In genomic region chrX:159696545-159696944, GRCm38 (mm10) we compare ENCODE assay signal across 14 mouse cellular contexts.
A peak's percentile ranks its signal among the peaks of the same experiment; 100 is the strongest.
DNase-seq lines count a peak whose midpoint lies in the region; ATAC-seq and TF ChIP-seq lines count a peak whose summit lies in the region.
"Had no signal": no experiment of that assay in that cellular context is flagged by ENCODE, and none has a peak within 500 bp of the region (broad histone marks: within the 10 kb centered on the region; RNA-seq: fewer than 3 reads in every experiment).

No protein-coding gene starts in this region.

- H3K9ac ChIP-seq in liver, embryonic 12.5 days: no peak overlapping the region
- peak overlapping the region; percentile 23; the same call in 1 of the 2 replicates for H3K9ac ChIP-seq in MEL (ENCODE audit: control insufficient read depth, low read depth, low read length, poor library complexity, severe bottlenecking)
- H3K9ac ChIP-seq: embryonic facial prominence, embryonic 15.5 days; forebrain, postnatal 0 days; midbrain, embryonic 15.5 days; neural tube, embryonic 15.5 days had no signal

- no peak overlapping the region for H3K4me3 ChIP-seq in liver, embryonic 12.5 days
- H3K4me3 ChIP-seq in MEL (ENCODE audit: control insufficient read depth in 1 of 2, insufficient read depth in 1 of 2, low read depth in 2 of 2, low read length in 2 of 2): peak overlapping the region; percentile 32 to 42; a peak in 3 of 4 replicates
- H3K4me3 ChIP-seq: embryonic facial prominence, embryonic 15.5 days; midbrain, embryonic 15.5 days; neural tube, embryonic 15.5 days had no signal

- WGBS in liver, embryonic 12.5 days (ENCODE audit: insufficient replicate concordance): 13% methylated on average over 2 of the region's 2 CpGs

- TF ChIP-seq EP300 in MEL (IDR thresholded peaks at IDR 0.05; ENCODE audit: low read depth in 1 of 2, low read length in 2 of 2): peak; percentile 22 to 59; a peak in 3 of 4 replicates

- TF ChIP-seq RAD21 in MEL (IDR thresholded peaks at IDR 0.05; ENCODE audit: low read depth, low read length): no peak

- ATAC-seq in liver, embryonic 12.5 days: no peak
- ATAC-seq in inflammation-experienced regulatory T-cells, adult 6 months: peak; percentile 57
- ATAC-seq: forebrain, postnatal 0 days; midbrain, embryonic 15.5 days had no signal

- H3K27me3 ChIP-seq in liver, embryonic 12.5 days (replicated peaks): 0 out of 2 replicates have a peak, but pooled peaks cover 3% of the 10 kb centered on the region
- H3K27me3 ChIP-seq in MEL (ENCODE audit: control insufficient read depth in 1 of 2, insufficient read depth in 2 of 2, low read length in 2 of 2): no peaks in the 10 kb centered on the region
- H3K27me3 ChIP-seq: embryonic facial prominence, embryonic 15.5 days had no signal

- 0 out of 2 replicates have a peak overlapping the region, but pooled peaks have one; percentile 12 for H3K4me2 ChIP-seq in liver, embryonic 12.5 days
- H3K4me2 ChIP-seq: embryonic facial prominence, embryonic 15.5 days; midbrain, embryonic 15.5 days; neural tube, embryonic 15.5 days had no signal

- no peak for TF ChIP-seq POLR2A in MEL (IDR thresholded peaks at IDR 0.05; ENCODE audit: control insufficient read depth in 1 of 2, insufficient read depth in 1 of 2, low read depth in 1 of 2, low read length in 2 of 2, poor library complexity in 1 of 2)

- no peaks in the 10 kb centered on the region for H3K36me3 ChIP-seq in liver, embryonic 12.5 days
- H3K36me3 ChIP-seq in MEL (ENCODE audit: control insufficient read depth in 1 of 2, insufficient read depth in 2 of 2, low read length in 2 of 2): peaks cover 0 to 22% of the 10 kb centered on the region in 2 experiments; a peak in 2 of 4 replicates
- H3K36me3 ChIP-seq: embryonic facial prominence, embryonic 15.5 days; midbrain, embryonic 15.5 days; neural tube, embryonic 15.5 days had no signal

- no peak overlapping the region for H3K27ac ChIP-seq in liver, embryonic 12.5 days
- peak overlapping the region; percentile 46 for H3K27ac ChIP-seq in MEL (ENCODE audit: control insufficient read depth, low read depth, low read length)
- H3K27ac ChIP-seq: embryonic facial prominence, embryonic 15.5 days; midbrain, embryonic 15.5 days; neural tube, embryonic 15.5 days had no signal

- no peaks in the 10 kb centered on the region for H3K79me2 ChIP-seq in MEL (ENCODE audit: control insufficient read depth, insufficient read depth, low read length, poor library complexity)

- TF ChIP-seq CTCF in MEL (IDR thresholded peaks at IDR 0.05 in 2 of 3, conservative IDR thresholded peaks at IDR 0.05 in 1 of 3; ENCODE audit: control insufficient read depth in 1 of 3, insufficient read depth in 1 of 3, low read depth in 2 of 3, low read length in 3 of 3, poor library complexity in 1 of 3, severe bottlenecking in 1 of 3): no peak

- H3K9me3 ChIP-seq in liver, embryonic 12.5 days (replicated peaks): no peaks in the 10 kb centered on the region
- no peaks in the 10 kb centered on the region for H3K9me3 ChIP-seq in MEL (replicated peaks; ENCODE audit: insufficient read depth, low read length)
- H3K9me3 ChIP-seq: embryonic facial prominence, embryonic 15.5 days; midbrain, embryonic 15.5 days; neural tube, embryonic 15.5 days had no signal

- no peak for DNase-seq in liver
- DNase-seq in MEL (ENCODE audit: low read depth, low spot score): peak; percentile 82
- DNase-seq in thymus, postnatal 14 days: peak; percentile 41
- DNase-seq in ovary, postnatal 36 days (ENCODE audit: low spot score): no peak
- DNase-seq in c-Kit-positive CD71-positive TER-119-positive erythroid progenitor cells, embryonic 14.5 days (ENCODE audit: low spot score): no peak
- DNase-seq: cerebellum, adult 9-10 months; forebrain, postnatal 0 days; gastrocnemius, postnatal 36 days; layer of hippocampus, postnatal 36 days had no signal

- peaks cover 10% of the 10 kb centered on the region for H3K4me1 ChIP-seq in liver, embryonic 12.5 days
- H3K4me1 ChIP-seq in MEL (ENCODE audit: control insufficient read depth in 1 of 2, insufficient read depth in 2 of 2, low read length in 2 of 2): peaks cover 6 to 15% of the 10 kb centered on the region in 2 experiments
- H3K4me1 ChIP-seq: embryonic facial prominence, embryonic 15.5 days; midbrain, embryonic 15.5 days; neural tube, embryonic 15.5 days had no signal

TF ChIP-seq in MEL, 35 proteins besides CTCF, POLR2A, EP300 and RAD21:
- no peak for TF ChIP-seq CHD2 (IDR thresholded peaks at IDR 0.05; ENCODE audit: low read length)
- 0 out of 2 replicates have a peak, but pooled peaks have one; percentile 14 for TF ChIP-seq SIN3A (IDR thresholded peaks at IDR 0.05; ENCODE audit: low read length)
- TF ChIP-seq POLR2AphosphoS5 (IDR thresholded peaks at IDR 0.05; ENCODE audit: borderline replicate concordance, low read depth, low read length): no peak
- peak; percentile 68 for TF ChIP-seq ETS1 (IDR thresholded peaks at IDR 0.05; ENCODE audit: low read depth, low read length)
- TF ChIP-seq GATA1 (IDR thresholded peaks at IDR 0.05; ENCODE audit: low read depth, low read length): peak; percentile 73
- no peak for TF ChIP-seq MAFK (IDR thresholded peaks at IDR 0.05; ENCODE audit: borderline replicate concordance, low read depth, low read length)
- peak; percentile 31 for TF ChIP-seq TAL1 (IDR thresholded peaks at IDR 0.05; ENCODE audit: low read length)
- TF ChIP-seq SMC3 (IDR thresholded peaks at IDR 0.05; ENCODE audit: low read depth, low read length): no peak
- no peak for TF ChIP-seq UBTF (IDR thresholded peaks at IDR 0.05; ENCODE audit: borderline replicate concordance, insufficient read depth, low read depth, low read length)
- TF ChIP-seq TCF12 (IDR thresholded peaks at IDR 0.05; ENCODE audit: low read depth, low read length): peak; percentile 62; the same call in 1 of the 2 replicates
- TF ChIP-seq MEF2A (IDR thresholded peaks at IDR 0.05; ENCODE audit: extremely low read depth, insufficient replicate concordance, low read depth, low read length, poor library complexity, severe bottlenecking): no peak
- TF ChIP-seq RCOR1 (IDR thresholded peaks at IDR 0.05; ENCODE audit: low read depth, low read length): peak; percentile 61; the same call in 1 of the 2 replicates
- TF ChIP-seq TBP (IDR thresholded peaks at IDR 0.05; ENCODE audit: low read depth, low read length): 0 out of 2 replicates have a peak, but pooled peaks have one; percentile 8
- TF ChIP-seq HCFC1 (IDR thresholded peaks at IDR 0.05; ENCODE audit: low read depth, low read length): no peak
- no peak for TF ChIP-seq MYB (IDR thresholded peaks at IDR 0.05; ENCODE audit: low read depth, low read length)
- no peak for TF ChIP-seq CHD1 (IDR thresholded peaks at IDR 0.05; ENCODE audit: low read depth, low read length)
- TF ChIP-seq ELF1 (IDR thresholded peaks at IDR 0.05; ENCODE audit: low read depth, low read length): no peak
- no peak for TF ChIP-seq E2F4 (IDR thresholded peaks at IDR 0.05; ENCODE audit: borderline replicate concordance, low read depth, low read length)
- no peak for TF ChIP-seq MYC (IDR thresholded peaks at IDR 0.05; ENCODE audit: low read depth, low read length)

Comparison
In these comparisons a context has a peak if more than half of its experiments do, and no peak if none do; other contexts are left out.
1. DNase-seq: peak in MEL (single experiment) and thymus, postnatal 14 days (single experiment); none in liver (single experiment), ovary, postnatal 36 days (single experiment) and c-Kit-positive CD71-positive TER-119-positive erythroid progenitor cells, embryonic 14.5 days (single experiment).